Mouse (Mus musculus): ENCODE measurements at regions not wholly inside any gene's neighbourhood (a gene's known extent, or its start where the extent isn't known, plus 50 kb on each side); places are given as distances from the start of the nearest gene placed in this dataset.

- Histone ChIP-seq H3K27ac (ENCODE audit: low read depth, low read length) (no peak overlapping the region), H3K36me3 (ENCODE audit: control insufficient read depth, insufficient read depth, low read length) (no peaks in the 10 kb centered on the region), H3K9ac (replicated peaks; ENCODE audit: low read depth, low read length) (no peak overlapping the region), H3K4me2 (ENCODE audit: low read depth, low read length) (no peak overlapping the region), H3K4me1 (ENCODE audit: control insufficient read depth, insufficient read depth, low read length) (no peaks in the 10 kb centered on the region), H3K27me3 (ENCODE audit: control insufficient read depth, insufficient read depth, low read length) (no peaks in the 10 kb centered on the region), H3K9me3 (ENCODE audit: control insufficient read depth, low read length) (no peaks in the 10 kb centered on the region), H3K4me3 (ENCODE audit: low read depth, low read length) (no peak overlapping the region)
- ATAC-seq (ENCODE audit: low read depth) = no peak
- 72% methylated on average over 4 of the region's 4 CpGs for WGBS
These were observed 165.1 kb upstream of the Pappa start for GRCm38 (mm10) chr4:64958843-64959242.

- no peak for ATAC-seq (ENCODE audit: low read depth)
- WGBS = 78% methylated on average over 4 of the region's 4 CpGs
These were observed 162.2 kb upstream of the Pappa start for GRCm38 (mm10) chr4:64961796-64962195.

More at GRCm38 (mm10) chr4:64961796-64962195, 162.2 kb upstream of the Pappa start:
- Histone ChIP-seq H3K4me3 (ENCODE audit: low read depth, low read length) (no peak overlapping the region), H3K4me1 (ENCODE audit: control insufficient read depth, insufficient read depth, low read length) (no peaks in the 10 kb centered on the region), H3K27ac (ENCODE audit: low read depth, low read length) (no peak overlapping the region), H3K27me3 (ENCODE audit: control insufficient read depth, insufficient read depth, low read length) (no peaks in the 10 kb centered on the region), H3K36me3 (ENCODE audit: control insufficient read depth, insufficient read depth, low read length) (no peaks in the 10 kb centered on the region), H3K9me3 (ENCODE audit: control insufficient read depth, low read length) (no peaks in the 10 kb centered on the region), H3K4me2 (ENCODE audit: low read depth, low read length) (no peak overlapping the region), H3K9ac (replicated peaks; ENCODE audit: low read depth, low read length) (no peak overlapping the region)

Data from neural tube, embryonic 14.5 days (tissue).